Mouse (Mus musculus) cerebellum, adult 9-11 months (tissue): ENCODE results near the gene Hist1h4i.

Source experiments
- DNase-seq: peaks from one replicate; pipeline ENCODE4 v3.0.0; 2022

The Hist1h4i gene

DNA sequence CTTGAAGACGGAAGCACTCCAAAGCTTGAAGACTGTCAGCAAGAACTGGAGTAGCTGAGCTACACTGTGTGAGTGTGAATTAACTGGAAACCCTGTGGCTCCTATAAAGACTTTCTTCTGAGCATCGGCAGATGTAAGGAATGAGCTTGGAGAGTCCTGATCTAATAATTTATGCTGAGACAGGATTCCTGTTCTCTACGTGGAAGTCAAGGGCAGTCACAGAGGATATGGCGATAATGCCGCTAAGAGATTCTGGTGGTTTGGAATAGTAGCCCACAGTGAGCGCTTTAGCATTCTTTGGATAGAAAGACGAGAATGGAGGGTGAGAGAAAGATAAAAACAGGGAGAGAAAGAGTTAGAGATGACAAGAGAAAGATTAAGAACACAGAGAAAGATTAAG is 33.3 kb downstream of the Hist1h4i start:
- DNase-seq = no peak

- DNase-seq = no peak
Measured at GRCm38 (mm10) chr13:22007121-22007510, 34.0 kb downstream of the Hist1h4i start.

GRCm38 (mm10) chr13:22006334-22007120 is 34.6 kb downstream of the Hist1h4i start:
- DNase-seq = no peak

DNA sequence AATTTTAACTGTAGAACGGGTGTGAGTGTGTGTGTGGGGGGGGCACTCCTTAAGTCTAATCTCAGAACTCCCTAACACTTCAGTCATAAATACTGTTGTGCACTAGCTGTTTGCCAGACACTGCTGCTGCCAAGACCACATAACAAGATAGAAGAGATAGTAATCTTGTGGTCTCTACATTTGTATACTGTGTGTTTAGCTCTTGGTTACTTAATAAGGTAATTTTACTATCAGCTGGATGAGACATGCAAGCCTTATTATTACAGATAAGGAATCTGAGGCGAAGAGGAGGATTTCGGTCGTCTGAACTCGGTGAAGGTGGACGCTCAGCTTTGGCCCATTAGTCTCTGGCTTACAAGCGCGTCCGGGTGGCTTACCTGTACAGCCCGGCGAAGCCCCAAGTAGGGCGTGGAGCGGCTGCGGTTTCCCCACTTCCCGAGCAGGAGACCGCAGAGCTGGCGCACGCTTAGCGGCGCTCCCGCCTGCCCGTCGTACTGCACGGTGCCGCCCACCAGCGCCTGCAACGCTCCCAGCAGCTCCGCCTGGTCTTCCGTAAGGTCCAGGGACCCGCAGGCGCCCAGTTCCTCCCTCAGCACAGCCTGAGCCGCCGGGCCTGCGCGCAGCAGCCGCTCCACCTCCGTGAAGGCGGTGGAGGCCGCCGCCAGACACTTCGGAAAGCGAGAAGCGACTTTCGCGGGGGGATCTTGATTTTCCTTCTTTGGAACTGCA is 35.4 kb downstream of the Hist1h4i start:
- no peak for DNase-seq

GRCm38 (mm10) chr13:22001823-22002222 is 39.3 kb downstream of the Hist1h4i start:
- no peak for DNase-seq

DNA sequence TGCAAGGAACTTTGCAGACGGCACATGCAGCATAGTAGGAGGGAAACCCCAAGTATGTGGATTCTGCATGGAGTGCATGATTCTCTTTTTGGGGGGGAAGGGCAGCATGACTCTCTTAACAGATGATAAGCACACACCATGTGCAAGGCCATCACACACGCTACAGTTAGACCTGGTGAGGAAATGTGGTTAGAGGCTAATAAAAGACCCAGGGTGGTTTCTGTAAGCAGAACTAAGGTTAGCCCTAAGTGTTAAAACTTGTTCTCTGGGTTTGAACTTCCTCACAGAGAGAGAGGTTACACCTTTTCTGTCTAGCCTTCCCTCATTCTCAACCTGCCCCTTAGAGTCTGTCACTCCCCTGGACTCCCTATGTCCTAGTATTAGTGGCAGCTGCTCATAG is 39.8 kb downstream of the Hist1h4i start:
- DNase-seq = no peak

DNA sequence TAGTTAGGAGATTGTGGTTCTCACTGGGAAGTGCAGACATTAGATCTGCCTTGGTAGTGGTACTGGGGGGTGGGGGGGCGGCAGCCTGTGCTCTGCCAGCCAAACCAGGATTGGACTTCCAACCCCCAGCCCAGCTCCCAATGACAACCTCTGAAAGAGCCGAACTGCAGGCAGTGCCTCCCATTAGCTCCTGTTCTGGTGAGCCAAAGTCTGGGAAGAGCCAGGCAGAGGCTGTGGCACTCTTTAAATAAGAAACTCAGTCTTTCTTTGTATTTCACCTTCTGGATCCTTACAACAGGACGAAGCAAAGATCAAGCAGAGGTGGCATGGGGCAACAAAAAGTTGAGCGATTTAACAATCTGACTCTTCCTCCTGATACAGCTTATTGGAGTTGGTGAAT is 42.0 kb downstream of the Hist1h4i start:
- no peak for DNase-seq

DNA sequence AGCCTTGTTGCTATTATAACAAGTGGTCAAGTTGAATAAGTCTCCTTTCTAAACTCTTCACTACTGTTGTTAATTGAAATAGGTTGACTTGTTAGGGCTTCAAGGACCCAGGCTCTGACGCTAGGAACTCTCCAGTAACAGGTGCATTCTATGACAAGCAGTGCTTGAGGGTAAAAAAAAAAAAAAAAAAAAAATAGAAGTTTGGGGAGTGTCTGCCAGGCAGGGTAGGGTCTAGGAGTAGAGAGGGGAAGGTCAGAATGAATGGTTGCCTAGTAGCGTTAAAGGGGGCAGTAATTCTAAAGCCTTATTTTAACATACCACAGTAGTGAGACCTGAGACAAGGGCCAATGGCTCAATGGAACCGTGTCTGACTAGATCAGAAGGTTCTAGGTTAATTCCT is 42.8 kb downstream of the Hist1h4i start:
- no peak for DNase-seq

- no peak for DNase-seq
Measured at GRCm38 (mm10) chr13:21997821-21998220, 43.3 kb downstream of the Hist1h4i start.

- no peak for DNase-seq
Measured at GRCm38 (mm10) chr13:21997201-21997820, 43.9 kb downstream of the Hist1h4i start.

DNA sequence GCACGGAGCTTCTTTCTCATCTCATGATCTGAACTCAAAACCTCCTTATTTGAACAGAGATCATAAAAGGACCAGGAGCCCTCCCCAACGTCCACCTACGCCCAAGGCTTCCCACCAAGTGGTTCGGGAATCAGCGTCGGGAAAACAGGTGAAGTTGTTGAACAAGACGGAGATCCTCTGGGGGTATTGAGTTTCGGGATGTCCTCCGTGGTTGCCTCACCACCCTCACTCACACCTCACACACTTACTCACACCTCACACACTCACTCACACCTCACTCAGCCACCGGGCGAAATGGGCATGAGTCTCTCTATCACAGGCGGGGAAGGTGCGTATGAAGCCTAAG is 44.3 kb downstream of the Hist1h4i start:
- no peak for DNase-seq

DNA sequence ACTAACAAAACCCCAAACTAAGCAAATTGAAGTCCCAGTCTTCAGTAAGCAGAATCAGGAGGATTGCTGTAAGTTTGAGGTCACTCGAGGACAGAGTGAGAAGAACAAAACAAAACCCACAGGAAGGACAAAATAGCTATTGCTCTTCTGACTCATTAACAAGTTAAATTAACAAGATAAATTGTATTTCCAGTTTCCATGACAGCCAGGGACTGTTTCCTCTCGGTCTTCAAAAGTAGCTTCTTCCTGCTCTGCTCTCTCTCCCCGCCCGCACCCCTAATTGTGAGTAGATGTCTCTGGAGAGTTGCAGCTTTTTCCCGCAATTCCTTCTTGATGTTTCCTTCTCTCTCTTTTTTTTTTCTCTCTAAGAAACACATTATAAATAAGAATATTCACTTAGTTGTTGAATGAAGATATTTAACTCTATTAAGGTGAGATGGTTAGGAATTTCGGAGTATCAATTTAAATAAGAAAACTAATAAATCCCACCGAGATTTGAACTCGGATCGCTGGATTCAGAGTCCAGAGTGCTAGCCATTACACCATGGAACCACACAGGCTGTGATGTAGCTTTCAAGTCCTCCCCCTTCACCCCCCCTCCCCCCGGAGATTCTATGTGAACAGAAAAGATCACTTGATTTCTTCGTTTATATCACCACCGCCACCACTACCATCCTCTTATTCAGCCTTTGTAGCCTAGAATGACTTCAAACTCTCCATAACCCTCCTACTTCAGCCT is 44.9 kb downstream of the Hist1h4i start:
- DNase-seq = no peak

DNA sequence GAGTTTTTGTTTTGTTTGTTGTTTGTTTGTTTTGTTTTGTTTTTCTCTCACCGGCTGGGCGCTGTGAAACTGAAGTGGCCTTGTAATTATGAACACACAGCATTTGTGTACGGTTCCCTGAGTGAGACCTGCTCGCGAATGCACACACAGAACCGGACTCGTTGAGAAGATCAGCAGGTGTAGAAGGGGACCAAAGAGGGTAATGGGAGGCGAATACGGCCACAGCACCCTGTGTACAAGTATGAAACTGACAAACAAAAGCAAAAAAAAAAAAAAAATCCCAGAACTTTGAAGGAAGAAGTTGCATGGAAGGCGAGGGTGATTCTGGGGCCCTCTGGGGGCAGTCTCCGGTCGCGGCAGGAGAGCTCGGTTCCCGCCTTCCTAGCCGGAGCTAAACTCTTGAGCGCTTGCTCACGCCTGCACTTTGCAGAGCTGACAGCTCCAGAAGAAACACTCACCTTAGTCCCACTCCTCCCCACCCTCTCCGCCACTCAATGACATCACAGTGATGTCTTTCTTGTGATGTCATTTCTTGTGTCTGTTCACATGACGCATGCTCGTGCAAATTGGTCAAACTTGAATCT is 45.7 kb downstream of the Hist1h4i start:
- no peak for DNase-seq

GRCm38 (mm10) chr13:21994896-21995295 is 46.3 kb downstream of the Hist1h4i start:
- DNase-seq = no peak

DNA sequence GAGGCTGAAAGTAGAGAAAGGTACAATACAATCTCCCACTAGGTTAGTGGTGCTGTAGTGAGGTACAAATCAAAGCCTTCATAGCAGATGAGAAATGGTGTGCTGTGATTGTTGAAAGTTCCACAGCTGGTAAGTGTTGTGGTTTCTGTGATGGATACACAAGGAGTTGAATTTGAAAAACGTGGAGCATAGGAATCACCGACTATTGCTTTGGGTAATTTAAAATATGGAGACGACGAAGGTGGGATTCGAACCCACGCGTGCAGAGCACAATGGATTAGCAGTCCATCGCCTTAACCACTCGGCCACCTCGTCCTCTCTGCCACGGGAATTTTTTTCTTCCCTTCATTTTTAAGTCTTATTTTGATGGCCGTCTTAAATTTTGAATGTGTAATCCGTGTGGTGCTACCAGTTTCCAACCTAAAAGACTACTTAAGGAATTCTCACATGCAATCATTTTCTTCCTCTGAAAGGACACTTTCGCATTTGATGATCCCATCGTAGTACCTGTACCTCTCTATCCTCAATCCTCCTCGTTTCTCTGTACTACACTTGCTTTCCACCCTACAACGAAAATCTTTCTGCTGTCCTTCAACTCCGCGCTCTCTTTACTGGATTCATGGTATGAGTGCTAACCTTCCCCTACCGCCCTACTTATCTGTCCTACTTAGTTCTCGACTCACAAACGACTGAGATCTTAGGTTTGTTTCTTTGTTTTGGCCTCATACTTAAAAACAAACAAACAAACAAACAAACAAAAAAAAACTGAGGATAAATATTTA is 47.0 kb downstream of the Hist1h4i start:
- DNase-seq = no peak

- DNase-seq = no peak
Measured at GRCm38 (mm10) chr13:21992550-21992949, 48.6 kb downstream of the Hist1h4i start.
